Mouse (Mus musculus) cerebellum, adult 11-12 months (tissue): ENCODE results near the gene Igsf8.

Experiments used
- DNase-seq: peaks from one replicate; pipeline ENCODE4 v3.0.0; 2022

Gene Igsf8

DNA sequence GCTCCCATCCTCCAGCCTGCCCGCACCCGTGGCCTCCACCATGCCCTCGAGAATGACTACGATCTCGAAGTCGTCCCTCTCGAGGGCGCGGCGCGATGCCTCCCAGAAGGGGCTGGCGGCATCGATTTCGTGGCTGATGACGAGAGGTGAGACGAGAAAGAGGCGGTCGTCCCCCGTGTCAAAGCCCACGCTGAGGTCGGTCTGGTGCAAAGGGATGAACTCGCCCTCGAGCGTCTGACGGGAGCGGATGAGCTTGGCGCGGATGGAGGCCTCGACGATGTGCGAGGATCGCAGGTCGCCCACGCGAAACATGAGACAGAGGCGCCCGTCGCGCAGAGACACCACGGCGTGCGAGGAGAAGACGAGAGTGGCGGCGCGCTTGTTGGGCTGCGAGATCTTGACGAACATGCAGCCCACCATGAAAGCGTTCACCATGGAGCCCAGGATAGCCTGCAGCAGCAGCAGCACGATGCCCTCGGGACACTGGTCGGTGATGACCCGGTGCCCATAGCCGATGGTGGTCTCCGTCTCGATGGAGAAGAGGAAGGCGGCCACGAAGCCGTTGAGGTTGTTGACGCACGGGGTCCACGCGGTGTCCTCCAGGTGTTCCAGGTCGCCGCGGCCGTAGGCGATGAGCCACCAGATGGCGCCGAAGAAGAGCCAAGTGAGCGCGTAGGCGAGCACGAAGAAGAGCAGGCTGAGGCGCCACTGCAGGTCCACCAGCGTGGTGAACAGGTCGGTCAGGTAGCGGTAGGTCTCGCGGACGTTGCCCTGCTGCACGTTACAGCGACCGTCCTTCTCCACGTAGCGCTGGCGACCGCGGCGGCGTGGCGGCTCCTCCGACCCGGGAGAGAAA, 64.5 kb downstream of the Igsf8 start:
- DNase-seq: peak; percentile 91

DNA sequence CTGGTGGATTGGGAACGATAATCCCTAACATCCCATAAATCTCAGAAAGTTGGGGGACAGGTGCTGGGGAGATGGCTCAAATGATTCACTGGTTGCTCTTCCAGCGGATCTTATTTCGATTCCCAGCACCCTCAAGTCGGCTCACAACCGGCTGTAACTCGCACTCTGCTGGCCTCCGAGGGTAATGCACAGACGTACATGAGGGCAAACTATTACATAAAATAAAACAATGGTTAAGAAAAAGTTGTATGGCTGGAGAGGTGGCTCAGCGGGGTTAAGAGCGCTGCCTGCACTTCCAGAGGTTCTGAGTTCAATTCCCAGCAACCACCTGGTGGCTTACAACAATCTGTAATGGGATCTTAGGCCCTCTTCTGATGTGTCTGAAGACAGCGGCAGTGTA, 65.2 kb downstream of the Igsf8 start:
- no peak for DNase-seq

DNA sequence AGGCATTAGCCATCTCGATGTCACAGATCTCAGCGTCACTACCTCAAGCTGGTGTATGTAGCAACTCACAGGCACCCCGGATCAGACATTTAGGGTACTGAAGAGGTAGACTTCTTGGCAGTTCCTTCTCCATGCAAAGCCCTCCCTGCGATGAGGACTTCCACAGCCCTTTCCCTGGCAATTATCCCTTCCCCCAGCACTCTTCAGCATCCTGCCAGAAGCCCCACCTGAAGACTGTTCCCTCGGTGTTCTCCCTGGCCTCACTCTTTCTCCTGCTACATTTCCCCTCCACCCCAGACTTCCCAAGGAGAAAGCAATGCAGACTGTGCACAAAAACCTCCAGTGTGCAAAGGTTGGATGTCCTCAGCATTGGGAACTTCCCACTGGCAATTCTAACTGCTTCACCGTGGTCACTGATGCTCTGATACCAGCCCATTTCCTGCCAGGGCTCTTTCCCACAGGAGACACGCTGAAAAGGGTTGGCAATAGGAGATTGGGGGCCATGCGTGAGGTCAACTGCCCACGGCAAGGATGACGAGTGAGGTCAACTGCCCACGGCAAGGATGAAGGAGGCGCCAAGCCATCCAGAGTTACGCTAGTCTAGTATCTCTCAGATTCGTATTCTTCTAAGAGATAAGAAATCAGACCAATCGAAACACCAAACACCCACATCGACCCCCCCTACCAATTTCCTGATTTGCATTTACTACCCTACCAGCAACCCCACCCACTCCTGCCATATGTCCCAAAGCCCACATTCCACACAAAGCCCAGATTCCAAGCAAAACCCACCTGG, 66.0 kb downstream of the Igsf8 start:
- peak; percentile 64 for DNase-seq

DNA sequence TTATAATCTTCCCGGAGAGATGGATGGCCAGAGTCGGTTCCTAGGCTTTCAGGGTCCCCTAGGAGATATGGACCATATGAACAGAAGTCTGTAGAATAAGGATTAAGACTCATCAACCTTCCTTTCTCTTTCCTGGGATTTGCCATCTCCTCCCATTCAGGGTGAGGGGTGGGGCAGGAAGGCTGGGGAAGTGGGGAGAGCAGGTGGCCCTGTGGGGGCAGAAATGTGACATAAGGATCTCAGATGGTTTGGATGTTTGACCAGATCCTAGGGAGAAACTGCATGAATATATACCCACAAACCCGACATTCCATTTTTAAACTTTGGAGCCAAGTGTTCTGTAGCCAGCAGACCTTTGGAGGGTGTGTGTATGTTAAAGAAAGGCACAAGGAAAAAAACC, 66.6 kb downstream of the Igsf8 start:
- DNase-seq: peak; percentile 65

DNA sequence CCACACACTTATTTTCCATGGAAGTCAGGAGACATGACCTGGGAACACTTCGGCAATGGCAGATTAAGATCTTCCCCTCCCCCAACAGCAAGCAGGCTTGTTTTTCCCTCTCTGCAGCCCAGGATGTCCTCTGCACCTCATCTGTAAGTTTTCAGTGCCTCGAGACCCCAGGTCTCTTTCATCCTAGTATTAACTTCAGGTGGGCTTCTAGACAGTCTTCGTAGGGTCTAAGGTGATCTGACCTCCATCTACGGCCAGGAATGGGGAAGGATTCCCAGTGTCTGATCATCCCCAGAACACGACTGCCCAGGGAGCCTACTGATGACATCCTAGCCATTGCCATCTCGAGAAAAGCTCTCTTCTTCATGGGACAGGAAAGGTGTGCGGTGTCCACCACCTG, 67.0 kb downstream of the Igsf8 start:
- DNase-seq: peak; percentile 59

DNA sequence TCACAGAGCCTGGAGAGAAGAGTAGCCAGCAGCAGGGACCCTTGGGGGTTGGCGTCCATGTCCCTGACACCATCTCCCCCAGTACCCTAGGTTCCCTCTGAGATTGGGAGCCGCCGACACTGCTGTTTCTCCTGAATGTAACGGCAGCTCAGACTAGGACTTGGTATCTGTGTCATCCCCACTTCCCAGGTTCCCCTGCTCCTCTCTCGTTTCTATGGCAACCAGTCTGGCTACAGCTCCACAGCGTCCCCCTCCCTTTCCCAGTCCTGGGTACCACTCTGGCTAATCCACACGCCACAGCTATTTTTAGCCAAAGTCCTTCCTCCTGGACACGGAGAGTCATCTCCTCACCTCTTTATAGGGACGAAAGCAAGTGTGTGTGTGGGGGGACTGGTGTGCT, 67.7 kb downstream of the Igsf8 start, which contains the start of gene Kcnj9:
Gene Kcnj9 (minus strand): TSS at position 188 of the 400 bp plus-strand sequence.
- peak; percentile 97 for DNase-seq

DNA sequence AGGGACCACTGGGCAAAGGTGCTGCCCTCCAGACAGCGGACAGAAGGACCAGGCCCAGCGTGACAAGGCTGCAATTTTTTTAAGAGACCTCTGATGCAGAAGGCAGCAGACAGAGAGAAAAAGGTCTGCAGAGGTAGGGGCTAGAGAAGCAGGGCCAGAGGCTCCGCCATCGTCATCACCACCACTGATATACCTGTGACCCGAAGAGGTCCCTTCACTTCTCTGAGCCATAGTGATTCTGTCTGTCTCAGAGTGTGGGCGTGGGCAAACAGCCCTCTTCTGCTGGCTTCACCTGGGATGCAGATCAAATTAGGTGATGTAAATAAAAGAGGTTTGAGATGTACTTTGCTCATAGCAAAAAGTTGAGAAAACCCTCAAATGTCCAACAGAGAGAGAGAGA, 68.2 kb downstream of the Igsf8 start:
- no peak for DNase-seq

DNA sequence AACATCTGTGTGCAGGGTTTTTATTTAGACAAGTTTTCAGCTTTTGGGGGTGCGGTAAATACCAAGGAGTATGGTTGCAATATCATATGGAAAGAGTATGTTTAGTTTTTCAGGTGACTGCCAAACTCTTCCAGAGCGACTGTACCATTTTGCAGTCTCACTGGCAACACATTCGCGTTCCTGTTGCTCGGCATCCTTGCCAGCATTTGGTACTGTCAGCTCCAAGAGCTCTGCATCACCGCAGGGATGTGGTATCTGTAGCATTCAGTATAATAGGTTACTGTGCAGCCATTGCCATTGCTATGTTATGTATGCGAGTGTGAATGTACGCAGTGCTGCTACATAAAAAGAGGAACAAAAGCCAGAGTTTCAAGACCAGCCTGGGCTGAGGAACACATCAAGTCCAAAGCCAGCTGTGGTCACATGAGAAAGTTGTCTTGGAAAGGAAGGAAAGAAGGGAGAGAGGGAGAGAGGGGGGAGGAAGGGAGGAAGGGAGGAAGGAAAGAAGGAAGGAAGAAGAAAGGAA, 70.0 kb downstream of the Igsf8 start:
- peak; percentile 49 for DNase-seq

DNA sequence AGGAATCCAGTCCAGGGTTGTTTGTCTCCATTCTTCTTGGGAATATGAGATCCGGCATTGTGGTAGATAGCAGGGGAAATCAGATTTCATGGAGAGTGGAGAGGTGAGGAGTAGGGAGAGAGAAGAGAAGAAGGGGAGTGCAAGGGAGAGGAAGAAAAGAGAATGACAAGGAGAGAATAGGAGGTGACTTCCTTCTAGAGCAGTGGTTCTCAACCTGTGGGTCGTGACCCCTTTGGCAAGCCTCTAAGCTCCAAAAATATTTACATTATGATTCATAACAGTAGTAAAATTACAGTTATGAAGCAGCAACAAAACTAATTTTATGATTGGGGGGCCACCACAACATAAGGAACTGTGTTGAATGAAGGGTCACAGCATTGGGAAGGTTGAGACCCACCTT, 71.5 kb downstream of the Igsf8 start:
- no peak for DNase-seq

DNA sequence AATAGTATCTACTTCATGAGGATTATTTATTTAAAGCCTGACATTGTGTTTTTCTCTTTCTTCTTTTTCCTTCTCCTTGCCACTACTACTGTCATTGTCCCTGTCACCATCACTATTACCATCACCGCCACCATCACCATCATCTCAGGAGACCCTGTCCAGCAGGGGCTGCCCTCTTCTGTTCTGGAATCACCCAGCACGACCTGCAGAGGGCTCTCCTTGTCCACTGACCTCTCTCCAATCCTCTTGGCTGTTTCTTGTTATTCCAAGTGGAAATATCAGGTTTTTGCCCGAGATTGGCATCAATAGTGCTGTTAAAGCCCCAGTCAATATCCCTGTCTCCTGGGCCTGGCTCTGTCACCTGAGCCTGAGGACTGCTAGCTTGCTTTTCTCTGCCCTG, 72.1 kb downstream of the Igsf8 start:
- peak; percentile 21 for DNase-seq

DNA sequence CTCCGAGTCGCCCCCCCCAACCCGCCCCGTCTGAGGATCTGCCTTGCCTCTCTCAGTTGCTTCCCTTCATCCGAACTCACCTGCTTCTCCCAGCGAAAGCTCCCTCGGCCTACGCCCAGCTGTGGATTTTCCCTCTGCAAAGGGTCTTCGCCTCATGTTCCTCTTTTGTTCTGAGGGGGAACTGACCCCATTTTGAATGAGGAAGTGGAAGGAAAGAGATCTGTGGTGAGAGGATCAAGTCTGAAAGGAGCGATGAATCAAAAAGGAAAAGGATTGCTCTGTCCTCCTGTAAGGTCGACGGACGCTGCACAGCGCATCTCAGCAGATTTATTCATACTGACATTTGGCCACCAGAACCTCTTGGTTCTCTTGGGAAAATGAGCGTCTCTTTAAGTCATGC, 74.4 kb downstream of the Igsf8 start:
- DNase-seq: no peak

DNA sequence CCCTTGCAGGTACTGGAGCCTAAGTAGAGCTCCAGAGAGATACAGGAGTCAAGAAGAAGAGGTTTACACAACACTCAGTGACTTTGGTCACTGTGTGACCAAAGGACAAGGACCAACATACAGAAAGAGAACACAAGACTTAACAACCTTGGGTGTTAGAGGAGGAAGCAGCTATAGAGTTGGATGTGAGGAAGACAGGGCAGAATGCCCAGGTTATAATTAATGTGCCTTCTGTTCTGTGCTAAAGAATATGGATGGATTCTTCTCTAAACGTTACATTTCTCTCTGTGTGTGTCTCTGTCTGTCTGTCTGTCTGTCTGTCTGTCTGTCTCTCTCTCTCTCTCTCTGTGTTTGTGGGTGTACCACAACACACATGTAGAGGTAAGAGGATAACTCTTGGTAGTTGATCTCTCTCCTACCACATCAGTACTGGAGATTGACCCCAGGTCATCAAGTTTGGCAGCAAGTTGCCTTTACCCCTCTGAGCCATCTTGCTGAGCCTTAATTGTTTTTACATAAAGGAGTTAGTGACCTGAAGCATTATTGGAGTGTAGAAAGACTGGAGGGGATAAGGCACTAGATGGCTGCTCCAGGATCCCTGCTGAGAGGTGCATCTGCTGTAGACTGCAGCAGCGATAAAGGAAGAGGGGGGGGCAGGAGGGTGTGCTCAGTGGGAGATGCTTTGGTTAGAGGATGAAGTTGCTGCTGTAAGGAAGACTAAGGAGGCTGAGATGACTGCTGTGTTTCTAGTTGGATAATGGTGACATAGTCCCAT, 76.2 kb downstream of the Igsf8 start:
- DNase-seq: peak; percentile 82

DNA sequence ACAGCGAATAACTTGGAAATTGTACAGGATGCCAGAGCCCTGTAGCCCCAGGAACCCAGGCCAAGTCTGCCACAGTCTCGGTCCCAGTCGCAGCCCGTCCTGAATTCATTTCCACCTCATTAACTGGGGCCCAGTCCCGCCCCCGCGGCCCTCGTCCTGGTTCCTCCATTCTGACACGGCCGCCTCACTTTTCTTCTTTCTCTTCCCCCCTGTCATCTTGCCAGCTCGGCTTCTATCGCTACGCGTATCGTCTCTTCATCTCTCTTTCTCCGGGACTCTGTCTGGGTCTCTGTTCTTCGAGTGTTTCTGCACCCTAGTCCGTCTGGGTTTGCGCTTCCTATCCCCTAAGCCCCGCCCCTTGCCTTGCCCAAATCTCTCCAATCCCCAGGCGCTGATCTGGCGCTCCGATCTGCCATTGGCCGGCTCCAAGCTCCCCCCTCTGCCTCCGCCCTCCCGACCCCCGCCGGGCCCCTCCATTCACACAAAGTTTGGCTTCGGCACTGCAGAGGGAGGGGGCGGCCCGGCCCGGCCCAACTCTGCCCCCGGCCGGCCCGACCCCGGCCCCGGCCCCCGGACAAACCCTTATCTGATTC, 79.4 kb downstream of the Igsf8 start, which contains the start of gene Kcnj10:
Gene Kcnj10 (plus strand): TSS at position 482 of the 593 bp plus-strand sequence.
- DNase-seq: peak; percentile 87

DNA sequence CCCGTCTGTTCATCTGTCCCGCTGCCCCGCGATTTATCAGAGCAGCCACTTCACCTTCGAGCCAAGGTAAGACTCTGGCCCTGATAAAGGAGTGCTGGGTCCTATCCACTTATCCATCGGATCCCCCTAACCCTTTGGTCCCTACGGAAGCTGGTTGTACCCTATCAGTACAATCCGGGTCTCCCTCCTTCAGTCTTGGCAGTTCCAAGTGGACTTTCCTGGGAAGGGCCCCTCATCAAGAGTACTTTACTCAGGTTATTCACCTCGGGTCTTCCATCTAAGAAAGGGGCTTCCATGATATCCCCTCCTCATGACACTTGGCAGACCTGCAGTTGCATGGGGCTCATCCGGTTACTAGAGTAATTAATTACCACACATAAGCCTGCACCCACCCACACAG, 79.9 kb downstream of the Igsf8 start:
- DNase-seq: no peak

DNA sequence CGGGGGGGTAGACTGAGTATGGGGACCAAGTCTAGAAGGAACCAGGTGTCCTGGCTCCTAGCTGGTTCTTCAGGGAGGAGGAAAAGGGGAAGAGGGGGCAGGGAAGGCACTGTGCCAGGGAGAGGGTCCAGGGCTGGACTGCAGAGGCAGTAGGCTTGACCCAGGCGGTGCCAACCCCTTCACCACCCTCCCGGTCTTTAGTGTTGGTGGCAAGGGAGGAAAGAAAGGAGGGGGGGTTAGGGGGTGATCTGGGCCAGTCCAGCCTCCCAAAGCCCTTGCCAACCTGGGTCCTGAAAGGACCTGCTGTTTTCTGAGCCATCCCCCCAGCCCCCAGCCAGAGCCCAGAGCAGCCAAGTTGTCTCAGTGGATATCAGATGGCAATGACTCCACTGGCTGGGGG, 81.3 kb downstream of the Igsf8 start:
- peak; percentile 72 for DNase-seq

DNA sequence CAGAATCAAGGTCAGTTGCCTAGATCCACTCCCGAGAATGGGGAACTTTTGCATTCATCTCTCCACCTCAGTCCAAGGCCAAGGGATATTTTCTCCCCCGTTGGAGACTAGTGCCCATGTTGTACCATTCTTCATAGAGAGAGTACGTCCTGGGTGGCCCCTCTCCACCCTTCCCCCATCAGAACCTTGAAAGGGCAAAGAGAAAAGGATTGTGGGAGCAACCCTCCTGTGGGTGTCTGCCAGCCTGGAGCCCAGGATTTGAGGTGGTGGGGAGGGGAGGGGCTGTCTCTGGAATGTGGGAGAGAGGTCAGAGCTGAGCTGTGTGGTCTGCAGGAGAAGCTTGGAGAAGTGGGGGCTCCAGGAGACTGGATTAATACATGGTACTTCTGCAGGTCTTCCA, 82.5 kb downstream of the Igsf8 start:
- DNase-seq: no peak

DNA sequence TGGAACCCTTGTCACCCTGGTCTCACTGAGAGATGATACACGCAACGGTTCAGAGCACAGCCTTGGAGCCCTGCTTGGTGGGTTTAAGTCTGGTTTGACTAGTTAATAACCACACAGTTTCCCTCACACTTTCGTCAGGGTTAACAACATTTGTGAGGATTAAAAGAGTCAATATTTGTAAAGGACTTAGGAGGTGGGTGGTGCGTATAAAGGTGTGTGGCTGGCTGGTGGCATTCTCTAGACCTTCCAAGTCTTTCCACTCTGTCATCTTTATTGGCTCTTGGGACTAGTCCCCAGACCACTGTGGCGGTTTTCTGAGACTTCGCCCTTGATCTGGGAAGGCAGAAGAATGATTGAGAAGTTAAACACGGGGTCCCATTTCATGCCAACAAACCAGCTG, 83.4 kb downstream of the Igsf8 start:
- DNase-seq: no peak

DNA sequence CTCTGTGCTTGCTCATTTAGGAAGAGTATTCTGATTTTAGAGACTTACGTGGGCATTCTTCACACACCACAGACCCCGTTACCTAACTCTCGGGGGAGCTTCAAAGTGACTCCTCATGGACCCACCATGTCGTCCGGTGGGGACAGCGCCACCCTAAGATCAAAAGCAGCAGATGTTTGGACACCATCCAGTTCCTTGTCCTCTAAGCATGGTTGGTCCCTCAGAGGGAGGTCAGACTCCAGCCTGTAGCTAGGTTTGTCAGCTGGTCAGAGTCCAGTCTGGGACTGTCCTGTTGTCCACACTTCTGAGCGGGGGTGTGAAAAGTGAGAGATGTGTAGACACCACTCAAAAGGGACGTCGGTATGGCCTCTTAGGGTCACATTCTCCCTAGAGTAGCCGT, 85.3 kb downstream of the Igsf8 start:
- DNase-seq: no peak

DNA sequence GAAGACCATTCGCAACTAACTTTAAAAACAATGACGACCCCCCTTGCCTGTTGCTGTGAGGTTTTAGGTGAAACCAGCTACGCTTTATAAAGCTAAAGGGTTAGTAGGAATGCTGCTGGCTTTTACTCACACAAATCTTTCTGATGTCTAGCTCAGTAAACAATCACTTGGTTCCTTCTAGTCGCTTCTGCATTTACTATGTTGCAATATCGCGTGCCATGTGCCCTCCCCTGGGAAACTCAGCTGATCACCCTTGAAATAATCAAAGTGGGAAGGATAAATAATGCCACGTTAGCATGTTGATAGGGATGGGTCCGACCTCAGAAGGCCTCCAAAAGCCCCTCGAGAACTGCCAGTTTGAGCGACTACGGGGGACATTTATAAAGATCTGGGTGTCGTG, 85.9 kb downstream of the Igsf8 start:
- DNase-seq: no peak

DNA sequence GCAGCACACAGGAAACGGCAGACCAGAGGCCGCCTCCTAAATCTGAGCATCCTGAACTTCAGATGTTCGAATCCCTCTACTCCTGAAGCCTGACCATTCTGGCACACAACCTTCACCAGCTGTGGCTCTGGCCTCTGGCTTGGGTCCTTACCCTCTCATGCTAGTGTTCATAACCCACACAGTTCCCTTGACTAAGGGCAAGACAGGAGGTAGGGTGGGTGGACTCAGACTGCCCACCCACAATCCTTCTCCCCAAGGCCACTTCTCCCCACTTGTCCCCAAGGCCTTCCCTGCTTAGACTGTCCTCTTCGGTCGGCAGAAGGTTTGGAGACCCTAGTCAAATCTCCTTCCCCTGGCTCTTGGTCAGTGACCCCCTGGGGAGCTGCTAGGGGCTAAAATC, 88.1 kb downstream of the Igsf8 start:
- DNase-seq: no peak

DNA sequence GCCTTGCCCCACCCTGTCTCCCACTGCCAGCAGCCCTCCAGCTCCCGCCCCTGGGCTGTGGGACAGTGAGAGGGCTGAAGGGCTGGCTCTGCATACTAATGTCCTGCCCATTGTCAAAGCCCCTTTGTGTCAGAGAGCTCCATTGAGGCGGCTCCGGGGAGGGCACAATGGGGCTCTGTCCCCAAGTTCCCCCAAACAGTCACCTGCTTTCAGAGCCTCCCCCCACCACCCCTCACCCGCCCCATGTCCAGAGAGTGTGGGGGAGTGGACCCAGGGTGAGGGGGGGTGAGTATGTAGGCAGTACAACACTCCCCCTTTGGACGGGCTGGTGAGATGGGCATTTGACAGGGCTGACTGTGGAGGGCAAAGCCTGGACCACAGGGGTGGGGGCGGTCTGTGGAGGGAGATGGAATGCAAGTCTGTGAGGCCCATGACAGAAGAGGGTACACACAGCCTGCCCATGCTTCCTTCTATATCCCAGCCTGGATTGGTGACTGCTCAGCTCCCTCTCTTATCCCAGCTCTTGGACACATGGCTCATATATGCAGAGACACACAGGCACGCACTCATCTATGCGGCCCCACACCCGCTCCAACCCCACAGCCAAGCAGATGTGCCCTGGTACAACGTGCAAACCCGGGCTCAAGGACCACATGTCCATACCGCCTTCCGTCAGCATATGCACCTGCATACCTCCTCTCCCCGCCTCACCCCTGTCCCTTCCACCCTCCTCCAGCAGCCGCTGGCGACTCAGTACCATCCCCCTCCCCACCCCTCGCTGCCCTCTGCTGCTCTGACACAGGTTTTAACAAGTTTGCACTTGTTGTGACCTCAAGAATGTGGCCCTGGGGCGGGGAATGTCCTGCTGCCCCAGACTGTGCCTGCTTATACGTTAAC, 88.7 kb downstream of the Igsf8 start:
- DNase-seq: peak; percentile 70

DNA sequence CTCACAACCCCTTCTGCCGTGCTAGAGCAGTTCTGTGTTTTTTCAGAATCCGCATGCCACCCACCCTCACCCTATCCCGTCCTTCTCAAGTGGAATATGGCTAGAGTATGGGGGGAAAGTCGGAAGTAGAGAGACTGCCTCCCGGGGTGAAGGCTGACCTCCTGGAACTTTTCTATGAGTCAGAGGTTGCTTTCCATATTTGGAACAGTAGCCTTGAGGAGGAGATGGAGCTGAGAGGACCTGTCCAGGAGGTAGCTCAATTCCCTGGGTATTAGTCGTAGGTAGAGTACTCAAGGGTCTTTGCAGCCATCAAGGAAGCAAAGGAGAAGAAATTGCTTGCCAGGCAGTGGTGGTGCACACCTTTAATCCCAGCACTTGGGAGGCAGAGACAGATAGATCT, 90.6 kb downstream of the Igsf8 start:
- no peak for DNase-seq
